40 mouse cellular contexts compared by ENCODE assay signal in the genomic region with DNA sequence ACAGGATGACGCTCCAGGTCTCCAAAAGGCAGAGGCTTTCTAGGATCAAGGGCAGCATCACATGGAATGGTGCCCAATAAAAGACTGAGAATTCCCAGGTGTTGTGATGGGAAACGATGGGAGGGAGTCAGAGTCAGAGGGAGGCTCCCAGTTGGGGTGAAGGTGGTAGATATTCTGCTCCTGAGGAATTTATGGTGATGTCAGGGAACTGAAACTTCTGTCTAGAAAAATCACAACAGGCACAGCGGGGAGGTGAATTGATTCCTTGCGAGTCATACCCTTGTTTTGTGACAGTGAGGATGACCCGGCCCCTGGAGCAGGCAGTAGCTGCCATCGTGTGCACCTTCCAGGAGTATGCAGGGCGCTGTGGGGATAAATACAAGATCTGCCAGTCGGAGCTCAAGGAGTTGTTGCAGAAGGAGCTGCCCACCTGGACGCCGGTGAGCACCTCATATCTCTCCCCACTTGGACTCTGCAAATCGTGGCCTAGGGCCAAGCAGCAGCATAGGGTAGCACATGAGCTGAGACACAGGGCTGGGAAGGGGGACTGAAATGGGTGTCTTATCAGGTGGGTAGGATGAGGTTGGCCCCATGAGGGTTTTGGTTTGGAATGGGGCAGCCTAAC. TPM values are rescaled to one million over a fixed set of nuclear protein-coding genes. Genes with fewer than 3 reads are reported as not detected.
A peak's percentile ranks its signal among the peaks of the same experiment; 100 is the strongest.
DNase-seq lines count a peak whose midpoint lies in the region; ATAC-seq and TF ChIP-seq lines count a peak whose summit lies in the region.
"Had no signal": no experiment of that assay in that cellular context is flagged by ENCODE, and none has a peak within 500 bp of the region (broad histone marks: within the 10 kb centered on the region; RNA-seq: fewer than 3 reads in every experiment).

A gene (plus strand): TSS at position 419 of the 625 bp plus-strand sequence.

- no peaks in the 10 kb centered on the region for H3K4me1 ChIP-seq in midbrain, embryonic 11.5 days (ENCODE audit: control insufficient read depth, insufficient read depth, low read length)
- H3K4me1 ChIP-seq in midbrain, embryonic 16.5 days (ENCODE audit: control insufficient read depth, insufficient read depth, low read length), result no peaks in the 10 kb centered on the region; the same call in 1 of the 2 replicates
- peaks cover 37% of the 10 kb centered on the region for H3K4me1 ChIP-seq in embryonic facial prominence, embryonic 14.5 days (ENCODE audit: control insufficient read depth, insufficient read depth, low read length)
- peaks cover 17% of the 10 kb centered on the region for H3K4me1 ChIP-seq in stomach, postnatal 0 days (replicated peaks; ENCODE audit: control insufficient read depth, insufficient read depth)
- H3K4me1 ChIP-seq in lung, adult 2 months (ENCODE audit: control insufficient read depth, insufficient read depth, low read length), result peaks cover 2% of the 10 kb centered on the region; the same call in 1 of the 2 replicates
- peaks cover 10% of the 10 kb centered on the region; the same call in 1 of the 2 replicates for H3K4me1 ChIP-seq in forebrain, embryonic 12.5 days

- TF ChIP-seq POLR2A in lung, adult 2 months (IDR thresholded peaks at IDR 0.05; ENCODE audit: borderline replicate concordance, extremely low read depth, low read depth, low read length), result no peak

- no peak for TF ChIP-seq CTCF in gastrocnemius, adult 2 months (IDR thresholded peaks at IDR 0.05)
- no peak for TF ChIP-seq CTCF in stomach, postnatal 0 days (IDR thresholded peaks at IDR 0.05; ENCODE audit: low read depth)
- no peak for TF ChIP-seq CTCF in lung, adult 2 months (IDR thresholded peaks at IDR 0.05; ENCODE audit: insufficient read depth, low read length)

- H3K9me3 ChIP-seq in midbrain, embryonic 11.5 days (ENCODE audit: control insufficient read depth, low read length), result no peaks in the 10 kb centered on the region
- H3K9me3 ChIP-seq in midbrain, embryonic 16.5 days (replicated peaks; ENCODE audit: control insufficient read depth, low read length, poor library complexity, severe bottlenecking), result no peaks in the 10 kb centered on the region
- no peaks in the 10 kb centered on the region for H3K9me3 ChIP-seq in embryonic facial prominence, embryonic 14.5 days (ENCODE audit: control insufficient read depth, low read length)
- no peaks in the 10 kb centered on the region for H3K9me3 ChIP-seq in stomach, postnatal 0 days (ENCODE audit: control insufficient read depth, low read length)
- H3K9me3 ChIP-seq in forebrain, embryonic 12.5 days, result no peaks in the 10 kb centered on the region
- H3K9me3 ChIP-seq: heart, embryonic 12.5 days; limb, embryonic 13.5 days; liver, embryonic 12.5 days had no signal

- H3K27ac ChIP-seq in gastrocnemius, adult 2 months, result peak within 1 kb of the TSS; percentile 84
- H3K27ac ChIP-seq in midbrain, embryonic 11.5 days (ENCODE audit: low read depth, low read length), result no peak within 1 kb of the TSS
- no peak within 1 kb of the TSS for H3K27ac ChIP-seq in midbrain, embryonic 16.5 days (ENCODE audit: low read length)
- peak within 1 kb of the TSS; percentile 82; the same call in 1 of the 2 replicates for H3K27ac ChIP-seq in embryonic facial prominence, embryonic 14.5 days (replicated peaks; ENCODE audit: low read depth, low read length)
- peak within 1 kb of the TSS; percentile 58 for H3K27ac ChIP-seq in stomach, postnatal 0 days (replicated peaks)
- no peak within 1 kb of the TSS for H3K27ac ChIP-seq in forebrain, embryonic 12.5 days
- H3K27ac ChIP-seq: hindbrain, embryonic 14.5 days; liver, embryonic 12.5 days had no signal

- no peak within 1 kb of the TSS for H3K9ac ChIP-seq in midbrain, embryonic 11.5 days (ENCODE audit: low read length)
- no peak within 1 kb of the TSS for H3K9ac ChIP-seq in midbrain, embryonic 16.5 days (ENCODE audit: low read depth, low read length)
- H3K9ac ChIP-seq in embryonic facial prominence, embryonic 14.5 days (ENCODE audit: low read depth, low read length), result no peak within 1 kb of the TSS
- no peak within 1 kb of the TSS for H3K9ac ChIP-seq in stomach, postnatal 0 days (ENCODE audit: low read length)
- no peak within 1 kb of the TSS for H3K9ac ChIP-seq in forebrain, embryonic 12.5 days
- H3K9ac ChIP-seq: heart, embryonic 12.5 days; hindbrain, embryonic 14.5 days; limb, embryonic 13.5 days; liver, embryonic 12.5 days; liver, postnatal 0 days had no signal

- H3K4me2 ChIP-seq in midbrain, embryonic 11.5 days, result no peak within 1 kb of the TSS
- no peak within 1 kb of the TSS for H3K4me2 ChIP-seq in midbrain, embryonic 16.5 days (ENCODE audit: low read length)
- no peak within 1 kb of the TSS for H3K4me2 ChIP-seq in embryonic facial prominence, embryonic 14.5 days (ENCODE audit: low read depth, low read length)
- H3K4me2 ChIP-seq in stomach, postnatal 0 days (replicated peaks; ENCODE audit: low read depth), result no peak within 1 kb of the TSS
- H3K4me2 ChIP-seq in forebrain, embryonic 12.5 days, result no peak within 1 kb of the TSS
- H3K4me2 ChIP-seq: heart, embryonic 12.5 days; hindbrain, embryonic 14.5 days; limb, embryonic 13.5 days; liver, embryonic 12.5 days had no signal

- no peaks in the 10 kb centered on the region for H3K36me3 ChIP-seq in midbrain, embryonic 11.5 days (ENCODE audit: control insufficient read depth, insufficient read depth, low read length)
- H3K36me3 ChIP-seq in midbrain, embryonic 16.5 days (ENCODE audit: control insufficient read depth, insufficient read depth, low read length), result no peaks in the 10 kb centered on the region
- H3K36me3 ChIP-seq in embryonic facial prominence, embryonic 14.5 days (ENCODE audit: control insufficient read depth, insufficient read depth, low read length), result no peaks in the 10 kb centered on the region
- H3K36me3 ChIP-seq in stomach, postnatal 0 days (ENCODE audit: control insufficient read depth, insufficient read depth, low read length), result no peaks in the 10 kb centered on the region
- H3K36me3 ChIP-seq in forebrain, embryonic 12.5 days (replicated peaks), result no peaks in the 10 kb centered on the region
- H3K36me3 ChIP-seq: heart, embryonic 12.5 days; limb, embryonic 13.5 days; liver, embryonic 12.5 days had no signal

- WGBS in midbrain, embryonic 11.5 days, result 86% methylated on average over 11 of the region's 11 CpGs
- 82% methylated on average over 11 of the region's 11 CpGs for WGBS in midbrain, embryonic 16.5 days
- WGBS in embryonic facial prominence, embryonic 14.5 days, result 75% methylated on average over 11 of the region's 11 CpGs
- 66% methylated on average over 11 of the region's 11 CpGs for WGBS in stomach, postnatal 0 days
- WGBS in lung, adult 2 months, result 76% methylated on average over 11 of the region's 11 CpGs
- WGBS in forebrain, embryonic 12.5 days, result 88% methylated on average over 11 of the region's 11 CpGs

- TF ChIP-seq EP300 in stomach, postnatal 0 days (optimal IDR thresholded peaks at IDR 0.05), result no peak

- no peak for ATAC-seq in midbrain, embryonic 11.5 days (ENCODE audit: low FRiP score)
- ATAC-seq in midbrain, embryonic 16.5 days, result no peak
- ATAC-seq in embryonic facial prominence, embryonic 14.5 days (ENCODE audit: low read depth), result no peak
- no peak for ATAC-seq in stomach, postnatal 0 days (ENCODE audit: low FRiP score, low TSS enrichment)
- ATAC-seq in forebrain, embryonic 12.5 days (ENCODE audit: low FRiP score), result no peak
- ATAC-seq: forebrain, embryonic 14.5 days; intestine, postnatal 0 days; liver, embryonic 12.5 days; liver, postnatal 0 days; lung, postnatal 0 days had no signal

- intact Hi-C loops in gastrocnemius, adult 2 months (cut with DNase I), result no loop called here

- no peak for DNase-seq in gastrocnemius, adult 2 months
- no peak for DNase-seq in gastrocnemius, postnatal 4 days (ENCODE audit: low spot score in 2 of 2)
- peak; percentile 14 for DNase-seq in midbrain, embryonic 11.5 days (ENCODE audit: low spot score, missing footprints)
- DNase-seq in embryonic facial prominence, embryonic 14.5 days (ENCODE audit: low spot score), result no peak
- no peak for DNase-seq in stomach, postnatal 0 days (ENCODE audit: low spot score)
- DNase-seq in lung, adult 2 months, result no peak
- DNase-seq: adrenal gland, adult 2 months; cerebellum, adult 2 months; cerebellum, postnatal 14 days; kidney, adult 9 months; kidney, postnatal 10 days; layer of hippocampus, adult 9-11 months; liver, postnatal 0 days; midbrain, embryonic 14.5 days; right cerebral cortex, postnatal 25 days; thymus, adult 18-20 months; thymus, postnatal 36 days had no signal

- no peaks in the 10 kb centered on the region for H3K27me3 ChIP-seq in midbrain, embryonic 11.5 days (ENCODE audit: control insufficient read depth, insufficient read depth, low read length)
- H3K27me3 ChIP-seq in midbrain, embryonic 16.5 days (ENCODE audit: control insufficient read depth, insufficient read depth, low read depth, low read length), result no peaks in the 10 kb centered on the region
- H3K27me3 ChIP-seq in embryonic facial prominence, embryonic 14.5 days (replicated peaks; ENCODE audit: control insufficient read depth, insufficient read depth, low read length), result no peaks in the 10 kb centered on the region
- H3K27me3 ChIP-seq in stomach, postnatal 0 days (ENCODE audit: control insufficient read depth, insufficient read depth, low read length), result no peaks in the 10 kb centered on the region
- H3K27me3 ChIP-seq in forebrain, embryonic 12.5 days, result no peaks in the 10 kb centered on the region
- H3K27me3 ChIP-seq: heart, embryonic 12.5 days; limb, embryonic 13.5 days; liver, embryonic 12.5 days had no signal

- no peak within 1 kb of the TSS for H3K4me3 ChIP-seq in gastrocnemius, adult 2 months
- H3K4me3 ChIP-seq in midbrain, embryonic 11.5 days (ENCODE audit: low read depth, low read length), result no peak within 1 kb of the TSS
- no peak within 1 kb of the TSS for H3K4me3 ChIP-seq in midbrain, embryonic 16.5 days (ENCODE audit: low read depth, low read length)
- no peak within 1 kb of the TSS for H3K4me3 ChIP-seq in embryonic facial prominence, embryonic 14.5 days (ENCODE audit: low read depth, low read length)
- no peak within 1 kb of the TSS for H3K4me3 ChIP-seq in stomach, postnatal 0 days (ENCODE audit: low read depth, low read length)
- H3K4me3 ChIP-seq in lung, adult 2 months (replicated peaks; ENCODE audit: extremely low read depth, low read depth, low read length), result no peak within 1 kb of the TSS
- no peak within 1 kb of the TSS for H3K4me3 ChIP-seq in forebrain, embryonic 12.5 days (replicated peaks)
- H3K4me3 ChIP-seq: heart, embryonic 12.5 days; limb, embryonic 13.5 days; liver, embryonic 12.5 days had no signal

RNA-seq across cellular contexts. Expression of the gene that starts here (rescaled TPM):
- total RNA-seq in gastrocnemius, adult 2 months (2021), result not detected
- not detected for total RNA-seq in gastrocnemius, postnatal 4 days (2021)
- polyA plus RNA-seq in midbrain, embryonic 11.5 days (2014; fragmentation: Nextera tagmentation; extraction: Ambion mirVana), result not detected in 2 replicates
- 0.65 TPM in 1 of 2 replicates, not detected in the other for polyA plus RNA-seq in midbrain, embryonic 16.5 days (2015; fragmentation: Nextera tagmentation; extraction: Ambion mirVana)
- polyA plus RNA-seq in embryonic facial prominence, embryonic 14.5 days (2014; fragmentation: Nextera tagmentation; extraction: Ambion mirVana), result not detected in 2 replicates
- polyA plus RNA-seq in stomach, postnatal 0 days (2015; fragmentation: Nextera tagmentation; extraction: Ambion mirVana), result not detected in 2 replicates
- polyA plus RNA-seq in lung, adult 2 months (2012; rRNA removed), result not detected in 2 replicates
- polyA plus RNA-seq in forebrain, embryonic 12.5 days (2016; fragmentation: Nextera tagmentation; extraction: Ambion mirVana), result not detected in 2 replicates
- total RNA-seq: adrenal gland, adult 2 months; adrenal gland, postnatal 36 days; gastrocnemius, adult 18-20 months; gastrocnemius, postnatal 36 days; hematopoietic stem cell, adult 5-6 weeks; left cerebral cortex, postnatal 25 days; megakaryocyte-erythroid progenitor cell, adult 5-6 weeks; MEL; neutrophil, adult 5-6 weeks had no signal
- polyA plus RNA-seq: adrenal gland, adult 2 months; brain, embryonic 14.5 days; cerebellum, adult 2 months; embryonic facial prominence, embryonic 11.5 days; forebrain, embryonic 14.5 days; heart, embryonic 12.5 days; heart, postnatal 0 days; hindbrain, embryonic 14.5 days; intestine, postnatal 0 days; limb, embryonic 13.5 days; liver, embryonic 12.5 days; liver, postnatal 0 days; lung, postnatal 0 days; macrophage; midbrain, embryonic 14.5 days; neural tube, embryonic 11.5 days; stomach, embryonic 16.5 days had no signal

Comparison
In these comparisons a context has a peak if more than half of its experiments do, and no peak if none do; other contexts are left out.
1. Peak in DNase-seq in midbrain, embryonic 11.5 days; RNA of the gene not detected or under 1 TPM.
2. H3K27ac ChIP-seq: peak in gastrocnemius, adult 2 months (single experiment), embryonic facial prominence, embryonic 14.5 days (single experiment) and stomach, postnatal 0 days (single experiment); none in midbrain, embryonic 11.5 days (single experiment), midbrain, embryonic 16.5 days (single experiment) and forebrain, embryonic 12.5 days (single experiment).